Mouse (Mus musculus): ENCODE data around the gene Sohlh1.

DNA sequence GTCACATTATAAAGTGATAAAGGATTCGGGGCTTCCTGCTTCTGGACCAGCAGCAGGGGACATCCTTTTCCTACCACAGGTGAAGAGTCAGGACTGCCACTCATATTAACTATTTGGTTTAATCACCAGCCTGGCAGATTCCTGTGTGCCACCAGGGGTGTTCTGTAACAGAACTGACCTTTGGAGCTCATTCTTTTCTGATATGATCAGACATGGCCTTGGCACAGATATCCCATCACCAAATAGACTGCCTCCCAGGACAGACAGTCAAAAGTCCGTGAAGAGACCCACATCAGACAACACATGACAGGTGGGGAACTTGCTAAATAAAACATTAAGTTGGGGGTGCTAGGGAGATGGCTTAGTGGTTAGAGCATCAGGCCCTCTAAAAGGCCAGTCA is 35.3 kb downstream of the Sohlh1 start:
- TF ChIP-seq ZC3H11A (IDR thresholded peaks at IDR 0.05; ENCODE audit: borderline replicate concordance, low read depth, low read length) = no peak
- no peak for TF ChIP-seq MAFK (IDR thresholded peaks at IDR 0.05; ENCODE audit: insufficient read depth, low read depth, low read length)
- no peak for TF ChIP-seq ZNF384 (IDR thresholded peaks at IDR 0.05; ENCODE audit: low read depth, low read length)

Measured in ES-E14 (cell line).